Mouse (Mus musculus): ENCODE data around the gene Lsm14b. TPM values are rescaled to one million over a fixed set of nuclear protein-coding genes. Genes with fewer than 3 reads are reported as not detected.

Lsm14b gene
- polyA plus RNA-seq, 1 experiment = 45.3 TPM

- DNase-seq = no peak
- no peaks in the 10 kb centered on the region for H3K27me3 ChIP-seq (ENCODE audit: control insufficient read depth, insufficient read depth, low read length)
- no peak overlapping the region for H3K27ac ChIP-seq (ENCODE audit: control insufficient read depth, insufficient read depth, low read length)
- TF ChIP-seq POLR2A (IDR thresholded peaks at IDR 0.05; ENCODE audit: control insufficient read depth, extremely low read depth, insufficient read depth, low read length, poor library complexity) (no peak), CTCF (IDR thresholded peaks at IDR 0.05; ENCODE audit: borderline replicate concordance, control insufficient read depth, extremely low read depth, insufficient read depth, low read length, poor library complexity) (no peak)
- no peaks in the 10 kb centered on the region for H3K4me1 ChIP-seq (replicated peaks; ENCODE audit: control insufficient read depth, insufficient read depth, low read length)
- no peak overlapping the region for H3K4me3 ChIP-seq (ENCODE audit: control insufficient read depth, insufficient read depth, low read length)
- 96% methylated on average over 5 of the region's 5 CpGs for WGBS
- no peaks in the 10 kb centered on the region for H3K36me3 ChIP-seq (ENCODE audit: control insufficient read depth, insufficient read depth, low read length)
Observed at GRCm38 (mm10) chr2:179993071-179993470, 31.7 kb upstream of the Lsm14b start.

- Histone ChIP-seq H3K4me1 (replicated peaks; ENCODE audit: control insufficient read depth, insufficient read depth, low read length) (no peaks in the 10 kb centered on the region), H3K27ac (ENCODE audit: control insufficient read depth, insufficient read depth, low read length) (no peak overlapping the region), H3K36me3 (ENCODE audit: control insufficient read depth, insufficient read depth, low read length) (no peaks in the 10 kb centered on the region), H3K4me3 (ENCODE audit: control insufficient read depth, insufficient read depth, low read length) (no peak overlapping the region), H3K27me3 (ENCODE audit: control insufficient read depth, insufficient read depth, low read length) (no peaks in the 10 kb centered on the region)
- TF ChIP-seq POLR2A (IDR thresholded peaks at IDR 0.05; ENCODE audit: control insufficient read depth, extremely low read depth, insufficient read depth, low read length, poor library complexity) = no peak
- TF ChIP-seq CTCF (IDR thresholded peaks at IDR 0.05; ENCODE audit: borderline replicate concordance, control insufficient read depth, extremely low read depth, insufficient read depth, low read length, poor library complexity) = no peak
- WGBS = 83% methylated on average over 4 of the region's 4 CpGs
- DNase-seq = no peak
Observed at GRCm38 (mm10) chr2:179998431-179998830, 26.4 kb upstream of the Lsm14b start.

DNA sequence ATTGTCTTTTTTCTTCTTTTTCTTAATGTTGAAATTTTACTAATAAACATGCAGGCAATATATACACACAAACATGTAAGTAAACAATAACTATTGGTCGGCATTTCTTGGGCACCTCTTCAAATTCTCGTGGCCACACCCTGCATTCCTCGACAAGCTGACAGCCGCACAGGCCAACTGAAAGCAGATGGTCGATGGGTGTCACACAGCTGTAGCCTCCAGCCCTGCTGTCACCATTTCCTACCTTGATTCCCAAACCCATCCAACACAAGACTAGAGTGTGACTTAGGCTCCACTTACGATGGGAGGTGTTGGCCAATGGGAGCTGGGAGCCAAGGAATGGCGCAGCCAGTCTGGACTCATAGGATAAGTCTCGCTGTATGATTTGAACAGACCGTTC is 23.2 kb upstream of the Lsm14b start:
- H3K4me3 ChIP-seq (ENCODE audit: control insufficient read depth, insufficient read depth, low read length) = no peak overlapping the region
- DNase-seq = no peak
- no peaks in the 10 kb centered on the region for H3K4me1 ChIP-seq (replicated peaks; ENCODE audit: control insufficient read depth, insufficient read depth, low read length)
- H3K27ac ChIP-seq (ENCODE audit: control insufficient read depth, insufficient read depth, low read length) = no peak overlapping the region
- WGBS = 93% methylated on average over 9 of the region's 9 CpGs
- H3K36me3 ChIP-seq (ENCODE audit: control insufficient read depth, insufficient read depth, low read length) = no peaks in the 10 kb centered on the region
- TF ChIP-seq CTCF (IDR thresholded peaks at IDR 0.05; ENCODE audit: borderline replicate concordance, control insufficient read depth, extremely low read depth, insufficient read depth, low read length, poor library complexity) = no peak
- TF ChIP-seq POLR2A (IDR thresholded peaks at IDR 0.05; ENCODE audit: control insufficient read depth, extremely low read depth, insufficient read depth, low read length, poor library complexity) = no peak
- no peaks in the 10 kb centered on the region for H3K27me3 ChIP-seq (ENCODE audit: control insufficient read depth, insufficient read depth, low read length)

DNA sequence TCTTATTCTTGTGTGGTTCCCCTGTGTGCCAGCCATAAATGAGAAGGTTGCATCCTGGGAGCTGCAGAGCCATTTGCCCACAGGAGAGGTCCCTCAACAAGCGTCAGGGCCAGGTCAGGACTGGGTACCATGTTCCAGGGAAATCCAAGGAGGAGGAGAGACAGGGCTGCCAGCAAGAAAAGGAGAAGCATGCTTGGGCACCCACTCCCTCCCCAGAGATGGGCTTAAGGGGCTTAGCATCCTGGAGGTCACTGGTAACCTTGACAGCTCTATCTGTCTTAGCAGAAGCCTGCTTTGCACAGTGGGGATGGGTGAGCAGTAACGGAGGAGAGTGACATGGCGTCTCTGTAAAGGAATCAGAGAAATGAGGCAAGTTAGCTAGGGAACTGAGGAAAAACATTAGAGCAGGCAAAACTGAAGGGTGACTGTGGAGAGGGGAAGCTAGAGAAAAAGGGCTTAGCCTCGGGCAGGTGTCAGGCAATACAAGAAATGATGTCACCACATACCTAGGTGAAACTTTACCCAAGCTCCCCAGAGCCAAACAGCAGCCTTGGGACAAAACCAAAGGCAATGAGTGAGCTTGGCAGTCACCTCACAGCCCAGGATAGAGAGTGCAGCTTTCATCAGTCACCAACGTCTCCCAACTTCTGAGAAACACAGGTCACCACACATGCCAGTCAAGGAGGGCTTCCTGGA is 19.0 kb upstream of the Lsm14b start:
- WGBS = 67% methylated on average over 5 of the region's 5 CpGs
- Histone ChIP-seq H3K4me3 (ENCODE audit: control insufficient read depth, insufficient read depth, low read length) (no peak overlapping the region), H3K36me3 (ENCODE audit: control insufficient read depth, insufficient read depth, low read length) (no peaks in the 10 kb centered on the region), H3K27me3 (ENCODE audit: control insufficient read depth, insufficient read depth, low read length) (no peaks in the 10 kb centered on the region), H3K27ac (ENCODE audit: control insufficient read depth, insufficient read depth, low read length) (no peak overlapping the region), H3K4me1 (replicated peaks; ENCODE audit: control insufficient read depth, insufficient read depth, low read length) (no peaks in the 10 kb centered on the region)
- no peak for DNase-seq
- TF ChIP-seq CTCF (IDR thresholded peaks at IDR 0.05; ENCODE audit: borderline replicate concordance, control insufficient read depth, extremely low read depth, insufficient read depth, low read length, poor library complexity) = no peak
- no peak for TF ChIP-seq POLR2A (IDR thresholded peaks at IDR 0.05; ENCODE audit: control insufficient read depth, extremely low read depth, insufficient read depth, low read length, poor library complexity)

DNA sequence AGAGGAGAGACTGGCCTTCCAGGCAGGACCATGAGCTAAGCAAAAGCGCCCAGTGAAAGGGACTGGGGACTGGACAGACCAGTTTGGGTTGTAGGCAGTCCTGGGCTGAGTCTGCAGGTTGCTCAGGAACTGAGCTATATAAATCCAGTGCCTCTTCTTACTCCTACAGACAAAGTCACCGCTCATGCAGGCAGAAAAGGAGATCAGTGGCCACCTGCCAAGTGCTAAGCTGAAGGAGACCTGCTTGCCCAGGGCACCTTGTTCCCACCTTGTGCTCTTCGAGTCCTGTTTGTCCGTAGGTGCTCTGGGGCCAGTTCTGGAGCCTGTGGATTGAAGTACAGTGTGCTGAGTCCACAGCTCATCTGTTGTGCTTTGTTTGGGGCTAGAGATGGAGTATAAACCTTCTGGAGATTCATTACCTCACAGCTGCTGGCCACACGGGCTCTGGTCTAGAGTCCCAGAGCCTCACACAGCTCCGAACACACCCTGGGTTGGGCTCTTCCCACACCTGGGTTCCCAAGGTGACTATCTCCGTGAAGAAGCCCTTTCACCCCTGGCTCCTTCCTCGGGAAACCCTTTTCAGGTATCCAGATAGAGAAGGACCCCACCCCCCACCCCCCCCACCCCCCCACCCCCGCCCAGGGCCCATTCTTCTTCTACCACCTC is 18.3 kb upstream of the Lsm14b start:
- H3K4me3 ChIP-seq (ENCODE audit: control insufficient read depth, insufficient read depth, low read length) = no peak overlapping the region
- no peaks in the 10 kb centered on the region for H3K27me3 ChIP-seq (ENCODE audit: control insufficient read depth, insufficient read depth, low read length)
- TF ChIP-seq POLR2A (IDR thresholded peaks at IDR 0.05; ENCODE audit: control insufficient read depth, extremely low read depth, insufficient read depth, low read length, poor library complexity) (no peak), CTCF (IDR thresholded peaks at IDR 0.05; ENCODE audit: borderline replicate concordance, control insufficient read depth, extremely low read depth, insufficient read depth, low read length, poor library complexity) (no peak)
- H3K27ac ChIP-seq (ENCODE audit: control insufficient read depth, insufficient read depth, low read length) = no peak overlapping the region
- no peak for DNase-seq
- WGBS = 71% methylated on average over 9 of the region's 9 CpGs
- H3K36me3 ChIP-seq (ENCODE audit: control insufficient read depth, insufficient read depth, low read length) = no peaks in the 10 kb centered on the region
- H3K4me1 ChIP-seq (replicated peaks; ENCODE audit: control insufficient read depth, insufficient read depth, low read length) = no peaks in the 10 kb centered on the region

GRCm38 (mm10) chr2:180010686-180011085 is 14.1 kb upstream of the Lsm14b start:
- Histone ChIP-seq H3K27me3 (ENCODE audit: control insufficient read depth, insufficient read depth, low read length) (no peaks in the 10 kb centered on the region), H3K36me3 (ENCODE audit: control insufficient read depth, insufficient read depth, low read length) (no peaks in the 10 kb centered on the region), H3K4me1 (replicated peaks; ENCODE audit: control insufficient read depth, insufficient read depth, low read length) (no peaks in the 10 kb centered on the region), H3K27ac (ENCODE audit: control insufficient read depth, insufficient read depth, low read length) (no peak overlapping the region), H3K4me3 (ENCODE audit: control insufficient read depth, insufficient read depth, low read length) (no peak overlapping the region)
- no peak for TF ChIP-seq POLR2A (IDR thresholded peaks at IDR 0.05; ENCODE audit: control insufficient read depth, extremely low read depth, insufficient read depth, low read length, poor library complexity)
- TF ChIP-seq CTCF (IDR thresholded peaks at IDR 0.05; ENCODE audit: borderline replicate concordance, control insufficient read depth, extremely low read depth, insufficient read depth, low read length, poor library complexity) = no peak
- 97% methylated on average over 7 of the region's 7 CpGs for WGBS
- no peak for DNase-seq
